Mouse (Mus musculus) megakaryocyte-erythroid progenitor cell, adult 5-6 weeks (primary cell): ENCODE data around the gene Tm6sf2. TPM values are rescaled to one million over a fixed set of nuclear protein-coding genes. Genes with fewer than 3 reads are reported as not detected.

Experiments used
- total RNA-seq, 2 experiments: library from RNA; stranded (forward) in 1 of 2; stranded (reverse) in 1 of 2; fragments of 200-1000, 215-1000 nt in 1 of 2; fragments of >200 nt in 1 of 2; fragmentation: Nextera tagmentation in 1 of 2; gene quantifications; 2 replicates each; pipeline ENCODE4 v1.2.3; 2014 to 2017

The Tm6sf2 gene
- total RNA-seq, 2 experiments from 2014 or later, result not detected

Other genes starting within 250 kb of the Tm6sf2 start
- gene Pbx4, start 240.4 kb upstream of the Tm6sf2 start, total RNA-seq (2014; fragmentation: Nextera tagmentation), result 65.9 and 72.8 TPM in 2 replicates
- 20.7 and 33.7 TPM in 2 replicates for gene Pbx4, start 240.4 kb upstream of the Tm6sf2 start, total RNA-seq (2017)
- gene Cilp2, start 185.2 kb upstream of the Tm6sf2 start, total RNA-seq (2014; fragmentation: Nextera tagmentation), result not detected in 2 replicates
- gene Cilp2, start 185.2 kb upstream of the Tm6sf2 start, total RNA-seq (2017), result not detected in 2 replicates
- 1.4 TPM in 1 of 2 replicates, not detected in the other for gene Tssk6, start 170.7 kb upstream of the Tm6sf2 start, total RNA-seq (2014; fragmentation: Nextera tagmentation)
- gene Tssk6, start 170.7 kb upstream of the Tm6sf2 start, total RNA-seq (2017), result 0.15 TPM in 1 of 2 replicates, not detected in the other
- gene Ndufa13, start 170.4 kb upstream of the Tm6sf2 start, total RNA-seq (2014; fragmentation: Nextera tagmentation), result 110 and 122 TPM in 2 replicates
- gene Ndufa13, start 170.4 kb upstream of the Tm6sf2 start, total RNA-seq (2017), result 91.6 and 99.6 TPM in 2 replicates
- not detected in 2 replicates for gene Yjefn3, start 170.2 kb upstream of the Tm6sf2 start, total RNA-seq (2014; fragmentation: Nextera tagmentation)
- not detected in 2 replicates for gene Yjefn3, start 170.2 kb upstream of the Tm6sf2 start, total RNA-seq (2017)
- gene Gatad2a, start 76.5 kb upstream of the Tm6sf2 start, total RNA-seq (2014; fragmentation: Nextera tagmentation), result 75.4 and 89.7 TPM in 2 replicates
- gene Gatad2a, start 76.5 kb upstream of the Tm6sf2 start, total RNA-seq (2017), result 68.7 and 107 TPM in 2 replicates
- gene Mau2, start 30.2 kb upstream of the Tm6sf2 start, total RNA-seq (2014; fragmentation: Nextera tagmentation), result 45.9 and 62.1 TPM in 2 replicates
- gene Mau2, start 30.2 kb upstream of the Tm6sf2 start, total RNA-seq (2017), result 33.4 TPM in 2 replicates
- gene Sugp1, start 30.1 kb upstream of the Tm6sf2 start, total RNA-seq (2014; fragmentation: Nextera tagmentation), result 24.6 and 26.9 TPM in 2 replicates
- gene Sugp1, start 30.1 kb upstream of the Tm6sf2 start, total RNA-seq (2017), result 31.1 and 33.0 TPM in 2 replicates
- not detected in 2 replicates for gene Hapln4, start 10.5 kb downstream of the Tm6sf2 start, total RNA-seq (2014; fragmentation: Nextera tagmentation)
- not detected in 2 replicates for gene Hapln4, start 10.5 kb downstream of the Tm6sf2 start, total RNA-seq (2017)
- gene Ncan, start 47.9 kb downstream of the Tm6sf2 start, total RNA-seq (2014; fragmentation: Nextera tagmentation), result not detected in 2 replicates
- not detected in 2 replicates for gene Ncan, start 47.9 kb downstream of the Tm6sf2 start, total RNA-seq (2017)
- gene Nr2c2ap, start 58.4 kb downstream of the Tm6sf2 start, total RNA-seq (2014; fragmentation: Nextera tagmentation), result 41.3 and 47.8 TPM in 2 replicates
- gene Nr2c2ap, start 58.4 kb downstream of the Tm6sf2 start, total RNA-seq (2017), result 6.7 and 16.3 TPM in 2 replicates
- gene Rfxank, start 66.2 kb downstream of the Tm6sf2 start, total RNA-seq (2014; fragmentation: Nextera tagmentation), result 5.6 and 10.7 TPM in 2 replicates
- 9.1 and 18.3 TPM in 2 replicates for gene Rfxank, start 66.2 kb downstream of the Tm6sf2 start, total RNA-seq (2017)
- 50.6 and 63.7 TPM in 2 replicates for gene Borcs8, start 66.6 kb downstream of the Tm6sf2 start, total RNA-seq (2014; fragmentation: Nextera tagmentation)
- 28.6 and 44.9 TPM in 2 replicates for gene Borcs8, start 66.6 kb downstream of the Tm6sf2 start, total RNA-seq (2017)
- 0.46 and 0.92 TPM in 2 replicates for gene Mef2b, start 66.8 kb downstream of the Tm6sf2 start, total RNA-seq (2014; fragmentation: Nextera tagmentation)
- gene Mef2b, start 66.8 kb downstream of the Tm6sf2 start, total RNA-seq (2017), result not detected in 2 replicates
- gene Tmem161a, start 99.4 kb downstream of the Tm6sf2 start, total RNA-seq (2014; fragmentation: Nextera tagmentation), result 40.0 and 40.9 TPM in 2 replicates
- gene Tmem161a, start 99.4 kb downstream of the Tm6sf2 start, total RNA-seq (2017), result 12.2 and 18.0 TPM in 2 replicates
- 31.8 and 36.6 TPM in 2 replicates for gene Slc25a42, start 139.4 kb downstream of the Tm6sf2 start, total RNA-seq (2014; fragmentation: Nextera tagmentation)
- 3.2 and 5.5 TPM in 2 replicates for gene Slc25a42, start 139.4 kb downstream of the Tm6sf2 start, total RNA-seq (2017)
- 95.2 and 99.2 TPM in 2 replicates for gene Sugp2, start 161.3 kb downstream of the Tm6sf2 start, total RNA-seq (2014; fragmentation: Nextera tagmentation)
- gene Sugp2, start 161.3 kb downstream of the Tm6sf2 start, total RNA-seq (2017), result 32.2 and 67.3 TPM in 2 replicates
- 20.1 and 29.8 TPM in 2 replicates for gene Armc6, start 161.5 kb downstream of the Tm6sf2 start, total RNA-seq (2014; fragmentation: Nextera tagmentation)
- gene Armc6, start 161.5 kb downstream of the Tm6sf2 start, total RNA-seq (2017), result 4.4 and 8.7 TPM in 2 replicates
- 5.5 and 9.6 TPM in 2 replicates for gene Homer3, start 209.9 kb downstream of the Tm6sf2 start, total RNA-seq (2014; fragmentation: Nextera tagmentation)
- gene Homer3, start 209.9 kb downstream of the Tm6sf2 start, total RNA-seq (2017), result 0.56 and 8.0 TPM in 2 replicates
- 50.3 and 54.2 TPM in 2 replicates for gene Ddx49, start 229.6 kb downstream of the Tm6sf2 start, total RNA-seq (2014; fragmentation: Nextera tagmentation)
- gene Ddx49, start 229.6 kb downstream of the Tm6sf2 start, total RNA-seq (2017), result 116 and 154 TPM in 2 replicates
- 127 and 153 TPM in 2 replicates for gene Cope, start 229.6 kb downstream of the Tm6sf2 start, total RNA-seq (2014; fragmentation: Nextera tagmentation)
- gene Cope, start 229.6 kb downstream of the Tm6sf2 start, total RNA-seq (2017), result 56.3 and 64.1 TPM in 2 replicates
- not detected in 2 replicates for gene Cers1, start 242.9 kb downstream of the Tm6sf2 start, total RNA-seq (2014; fragmentation: Nextera tagmentation)
- not detected in 2 replicates for gene Cers1, start 242.9 kb downstream of the Tm6sf2 start, total RNA-seq (2017)